Mouse (Mus musculus): ENCODE data around the gene Shprh.
"Not testable (repeated sequence)": the region's sequence is repeated elsewhere in the genome, so short reads cannot be mapped to it uniquely, and the experiment has no call there.

The Shprh gene

DNA sequence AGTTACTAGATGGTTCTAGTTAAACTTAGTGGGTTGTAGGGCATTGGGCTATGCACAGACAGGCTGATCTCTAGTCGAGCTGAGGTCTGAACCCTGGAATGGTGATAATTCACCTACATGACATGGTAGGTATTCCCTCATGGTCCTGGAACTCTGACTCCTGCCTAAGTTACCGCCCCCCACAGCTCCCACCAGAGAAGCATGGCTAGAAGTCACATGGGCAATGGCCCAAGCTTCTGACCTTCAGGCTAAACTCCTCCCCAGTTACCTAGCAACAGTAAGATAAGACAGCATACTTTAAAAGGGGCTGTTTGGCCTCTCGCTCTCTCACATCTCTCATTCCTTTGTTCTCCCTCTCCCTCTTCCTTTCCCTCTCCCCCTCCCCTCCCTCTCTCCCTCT lies 93.8 kb downstream of the Shprh start:
- DNase-seq (ENCODE audit: low spot score in 2 of 2), result not testable (repeated sequence)

DNA sequence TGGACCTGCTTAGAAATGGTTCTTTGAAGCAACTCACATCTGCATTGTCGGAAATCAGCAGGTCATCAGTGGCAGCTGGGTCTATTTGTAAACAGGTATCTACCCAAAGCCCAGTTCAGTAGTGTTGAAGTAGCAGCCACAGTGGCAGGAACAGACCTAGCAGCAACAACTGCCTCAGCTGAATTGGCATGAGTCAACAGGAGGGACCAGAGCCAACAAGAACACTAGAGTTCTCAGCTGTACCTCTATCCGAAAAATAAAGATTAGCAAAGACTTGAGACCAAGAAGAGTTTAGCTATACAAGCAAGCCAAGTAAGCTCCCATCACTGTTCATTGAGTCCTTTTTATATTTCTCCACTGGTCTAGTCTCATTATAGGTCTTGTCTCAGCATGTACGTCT lies 99.0 kb downstream of the Shprh start:
- no peak for DNase-seq (ENCODE audit: low spot score in 2 of 2)

DNA sequence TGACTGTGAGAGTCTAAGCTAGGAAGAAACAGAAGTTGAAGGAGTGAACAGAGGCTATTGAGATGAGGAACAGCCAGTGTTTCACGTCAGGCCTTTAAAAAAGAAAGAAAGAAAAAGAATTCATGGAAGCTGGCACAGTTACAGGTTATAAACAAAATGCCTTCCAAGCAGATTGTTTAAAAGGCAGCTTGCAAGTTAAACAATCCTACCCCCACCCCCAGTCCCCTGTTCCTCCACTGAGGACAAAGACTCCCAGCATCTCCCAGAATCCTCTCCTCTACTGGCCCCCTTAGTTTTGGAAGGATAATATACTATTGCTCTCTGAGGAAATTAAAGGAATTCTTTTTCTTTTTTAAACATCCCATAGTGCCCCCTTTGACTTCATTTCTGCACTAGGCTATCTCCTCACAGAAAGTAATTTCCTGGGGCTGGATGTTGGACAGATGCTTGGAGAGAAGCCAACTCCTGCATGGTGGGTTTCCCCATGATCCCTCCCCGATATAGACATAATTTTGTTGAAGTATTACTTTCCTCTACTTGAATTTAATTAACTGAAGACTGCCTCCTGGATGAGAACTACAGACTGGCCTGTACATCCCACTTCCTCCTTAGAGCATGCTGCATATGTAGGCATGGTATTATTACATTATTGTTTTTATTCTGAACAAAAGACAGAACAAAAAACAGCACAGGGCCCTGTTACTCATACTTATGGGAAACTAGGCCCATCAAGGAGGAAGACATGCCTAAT lies 101.2 kb downstream of the Shprh start:
- no peak for DNase-seq (ENCODE audit: low spot score in 2 of 2)

DNA sequence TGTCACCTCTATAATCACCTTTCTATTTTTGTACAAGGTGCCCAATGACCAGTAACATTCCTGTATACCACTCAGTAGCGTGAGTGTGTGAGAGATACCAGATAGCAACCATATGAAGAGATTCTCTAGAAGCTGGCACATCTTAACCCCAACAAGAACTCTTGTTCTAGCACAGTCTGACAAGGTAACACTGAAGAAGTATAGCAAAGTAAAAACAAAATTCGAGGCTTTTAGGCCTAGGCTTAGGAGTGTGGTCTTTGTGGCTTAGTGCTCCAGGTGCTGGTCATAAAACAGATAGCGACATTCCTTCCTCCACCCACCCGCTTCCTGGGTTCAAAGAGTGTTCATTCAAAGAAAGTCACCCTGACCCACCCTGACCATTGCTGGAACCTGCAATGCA lies 104.4 kb downstream of the Shprh start:
- not testable (repeated sequence) for DNase-seq (ENCODE audit: low spot score in 2 of 2)

DNA sequence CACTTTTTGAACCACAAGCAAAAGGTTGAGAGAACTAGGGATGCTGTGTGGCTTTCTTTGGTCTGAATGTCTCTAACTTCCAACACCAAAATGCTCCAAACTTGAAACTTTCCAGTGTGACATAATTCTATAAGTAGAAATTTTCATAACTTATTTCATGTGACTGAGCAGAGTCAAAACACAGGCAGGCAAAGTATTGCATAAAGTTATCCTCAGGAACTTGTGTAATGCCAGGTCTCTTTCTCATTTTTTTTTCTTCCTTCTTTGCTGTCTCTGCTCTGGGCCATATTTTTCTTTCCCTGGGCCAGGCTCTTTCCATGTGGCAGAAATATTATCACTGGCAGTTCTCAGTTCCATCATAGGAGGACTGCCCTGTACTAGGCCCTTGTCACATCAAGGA lies 110.9 kb downstream of the Shprh start:
- no peak for DNase-seq (ENCODE audit: low spot score in 2 of 2)

DNA sequence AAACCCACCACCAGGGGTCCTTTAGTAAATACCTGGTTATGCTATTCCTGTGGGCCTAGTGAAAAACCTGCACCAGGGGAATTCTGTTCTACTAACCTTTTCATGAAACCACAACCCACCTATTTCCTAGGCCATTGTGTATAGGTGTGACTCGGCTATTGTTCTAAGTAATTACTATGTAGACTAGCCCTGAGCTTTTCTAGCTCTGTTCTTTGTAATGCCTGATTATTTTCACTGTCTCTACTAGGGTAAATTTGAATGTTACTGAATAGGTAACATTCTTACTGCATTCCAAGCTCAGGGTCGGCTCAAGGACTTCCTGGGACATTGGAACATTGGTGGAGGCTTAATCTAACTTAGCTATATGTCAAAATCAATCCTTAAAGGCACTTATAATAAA lies 113.1 kb downstream of the Shprh start:
- DNase-seq (ENCODE audit: low spot score in 2 of 2), result not testable (repeated sequence)

DNA sequence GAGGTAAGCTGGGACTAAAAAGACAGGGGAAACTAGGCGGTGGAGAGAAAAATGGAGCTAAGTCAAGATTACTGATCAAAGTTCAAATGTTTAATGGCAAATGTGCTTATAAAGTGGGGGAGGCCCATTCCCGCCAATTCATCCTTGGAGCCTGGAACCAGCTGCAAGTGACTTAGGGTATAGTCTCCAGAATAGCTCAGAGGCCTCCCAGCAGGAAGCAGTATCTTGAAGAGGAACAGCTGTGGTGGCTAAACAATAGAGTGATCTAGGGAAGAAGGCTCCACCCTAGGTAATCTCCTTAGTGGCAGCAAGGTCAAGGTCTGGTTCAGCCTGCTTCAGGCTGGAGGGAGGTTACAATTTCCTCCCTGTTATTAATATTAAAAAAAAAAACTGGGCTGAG lies 114.6 kb downstream of the Shprh start:
- DNase-seq (ENCODE audit: low spot score in 2 of 2), result not testable (repeated sequence)
